Mouse (Mus musculus): ENCODE data around the gene Atp5d. TPM values are rescaled to one million over a fixed set of nuclear protein-coding genes. Genes with fewer than 3 reads are reported as not detected.

The Atp5d gene
- polyA plus RNA-seq, 1 experiment from 2014 or later: 582 TPM

GRCm38 (mm10) chr10:80147146-80147718 lies 8.8 kb downstream of the Atp5d start:
- H3K4me1 ChIP-seq (ENCODE audit: control insufficient read depth, insufficient read depth, low read length): peaks cover 29% of the 10 kb centered on the region
- peak; percentile 0; the same call in 1 of the 2 replicates for ATAC-seq (ENCODE audit: low FRiP score, low TSS enrichment)
- H3K27ac ChIP-seq (ENCODE audit: low read depth, low read length): peak overlapping the region; percentile 98
- no peaks in the 10 kb centered on the region for H3K9me3 ChIP-seq (ENCODE audit: control insufficient read depth, low read length)
- H3K27me3 ChIP-seq (ENCODE audit: control insufficient read depth, insufficient read depth, low read length): no peaks in the 10 kb centered on the region
- H3K4me3 ChIP-seq (ENCODE audit: low read length): peak overlapping the region; percentile 97
- peak overlapping the region; percentile 72 for H3K9ac ChIP-seq (ENCODE audit: low read depth, low read length)
- WGBS: 74% methylated on average over 5 of the region's 5 CpGs
- H3K4me2 ChIP-seq (replicated peaks; ENCODE audit: low read depth, low read length): peak overlapping the region; percentile 87
- H3K36me3 ChIP-seq (ENCODE audit: control insufficient read depth, insufficient read depth, low read length): peaks cover 45% of the 10 kb centered on the region

- Histone ChIP-seq H3K36me3 (ENCODE audit: control insufficient read depth, insufficient read depth, low read length) (peaks cover 51% of the 10 kb centered on the region), H3K27me3 (ENCODE audit: control insufficient read depth, insufficient read depth, low read length) (no peaks in the 10 kb centered on the region), H3K27ac (ENCODE audit: low read depth, low read length) (peak within 1 kb of the TSS; percentile 98), H3K9ac (ENCODE audit: low read depth, low read length) (peak within 1 kb of the TSS; percentile 72), H3K4me3 (ENCODE audit: low read length) (peak within 1 kb of the TSS; percentile 97), H3K9me3 (ENCODE audit: control insufficient read depth, low read length) (no peaks in the 10 kb centered on the region), H3K4me2 (replicated peaks; ENCODE audit: low read depth, low read length) (peak within 1 kb of the TSS; percentile 87), H3K4me1 (ENCODE audit: control insufficient read depth, insufficient read depth, low read length) (peaks cover 34% of the 10 kb centered on the region)
- peak; percentile 53 for ATAC-seq (ENCODE audit: low FRiP score, low TSS enrichment)
- 2% methylated on average over 39 of the region's 42 CpGs for WGBS
These were observed 9.5 kb downstream of the Atp5d start, which contains the start of gene Midn for GRCm38 (mm10) chr10:80147719-80148601. Gene Midn (plus strand): TSS chr10:80148272.

- WGBS: under 1% methylated on average over 53 of the region's 57 CpGs
- Histone ChIP-seq H3K9ac (ENCODE audit: low read depth, low read length) (peak overlapping the region; percentile 72), H3K27me3 (ENCODE audit: control insufficient read depth, insufficient read depth, low read length) (no peaks in the 10 kb centered on the region), H3K4me3 (ENCODE audit: low read length) (peak overlapping the region; percentile 97), H3K36me3 (ENCODE audit: control insufficient read depth, insufficient read depth, low read length) (peaks cover 55% of the 10 kb centered on the region), H3K9me3 (ENCODE audit: control insufficient read depth, low read length) (no peaks in the 10 kb centered on the region), H3K4me2 (replicated peaks; ENCODE audit: low read depth, low read length) (peak overlapping the region; percentile 87), H3K4me1 (ENCODE audit: control insufficient read depth, insufficient read depth, low read length) (peaks cover 41% of the 10 kb centered on the region), H3K27ac (ENCODE audit: low read depth, low read length) (peak overlapping the region; percentile 98)
- peak; percentile 43 for ATAC-seq (ENCODE audit: low FRiP score, low TSS enrichment)
These were observed 10.3 kb downstream of the Atp5d start for GRCm38 (mm10) chr10:80148610-80149290.

GRCm38 (mm10) chr10:80149291-80150225 lies 11.1 kb downstream of the Atp5d start:
- Histone ChIP-seq H3K9me3 (ENCODE audit: control insufficient read depth, low read length) (no peaks in the 10 kb centered on the region), H3K36me3 (ENCODE audit: control insufficient read depth, insufficient read depth, low read length) (peaks cover 55% of the 10 kb centered on the region), H3K27me3 (ENCODE audit: control insufficient read depth, insufficient read depth, low read length) (no peaks in the 10 kb centered on the region), H3K4me1 (ENCODE audit: control insufficient read depth, insufficient read depth, low read length) (peaks cover 49% of the 10 kb centered on the region), H3K27ac (ENCODE audit: low read depth, low read length) (peak overlapping the region; percentile 99), H3K4me3 (ENCODE audit: low read length) (peak overlapping the region; percentile 97), H3K9ac (ENCODE audit: low read depth, low read length) (peak overlapping the region; percentile 99), H3K4me2 (replicated peaks; ENCODE audit: low read depth, low read length) (peak overlapping the region; percentile 87)
- ATAC-seq (ENCODE audit: low FRiP score, low TSS enrichment): peak; percentile 78
- WGBS: under 1% methylated on average over 88 of the region's 88 CpGs

GRCm38 (mm10) chr10:80150226-80151210 lies 12.1 kb downstream of the Atp5d start:
- H3K36me3 ChIP-seq (ENCODE audit: control insufficient read depth, insufficient read depth, low read length): peaks cover 55% of the 10 kb centered on the region

GRCm38 (mm10) chr10:80151211-80152034 lies 13.0 kb downstream of the Atp5d start:
- H3K9me3 ChIP-seq (ENCODE audit: control insufficient read depth, low read length): no peaks in the 10 kb centered on the region
- peak overlapping the region; percentile 99 for H3K9ac ChIP-seq (ENCODE audit: low read depth, low read length)
- H3K4me2 ChIP-seq (replicated peaks; ENCODE audit: low read depth, low read length): peak overlapping the region; percentile 87
- H3K27me3 ChIP-seq (ENCODE audit: control insufficient read depth, insufficient read depth, low read length): no peaks in the 10 kb centered on the region
- peak overlapping the region; percentile 97 for H3K4me3 ChIP-seq (ENCODE audit: low read length)
- H3K36me3 ChIP-seq (ENCODE audit: control insufficient read depth, insufficient read depth, low read length): peaks cover 56% of the 10 kb centered on the region
- no peak for ATAC-seq (ENCODE audit: low FRiP score, low TSS enrichment)
- under 1% methylated on average over 26 of the region's 26 CpGs for WGBS
- H3K4me1 ChIP-seq (ENCODE audit: control insufficient read depth, insufficient read depth, low read length): peaks cover 56% of the 10 kb centered on the region
- peak overlapping the region; percentile 99 for H3K27ac ChIP-seq (ENCODE audit: low read depth, low read length)

More at GRCm38 (mm10) chr10:80150226-80151210, 12.1 kb downstream of the Atp5d start:
- WGBS: under 1% methylated on average over 48 of the region's 71 CpGs
- Histone ChIP-seq H3K27ac (ENCODE audit: low read depth, low read length) (peak overlapping the region; percentile 99), H3K9me3 (ENCODE audit: control insufficient read depth, low read length) (no peaks in the 10 kb centered on the region), H3K4me1 (ENCODE audit: control insufficient read depth, insufficient read depth, low read length) (peaks cover 57% of the 10 kb centered on the region), H3K4me2 (replicated peaks; ENCODE audit: low read depth, low read length) (peak overlapping the region; percentile 87), H3K9ac (ENCODE audit: low read depth, low read length) (peak overlapping the region; percentile 99), H3K27me3 (ENCODE audit: control insufficient read depth, insufficient read depth, low read length) (no peaks in the 10 kb centered on the region), H3K4me3 (ENCODE audit: low read length) (peak overlapping the region; percentile 97)
- no peak for ATAC-seq (ENCODE audit: low FRiP score, low TSS enrichment)
